Mouse (Mus musculus) heart, embryonic 11.5 days (tissue): Measurements from ENCODE around the gene Slc35e3. TPM values are rescaled to one million over a fixed set of nuclear protein-coding genes. Genes with fewer than 3 reads are reported as not detected.

Experiments
- ATAC-seq: fragments of 200-750 bp; cut with Nextera tagmentation; replicated peaks from 2 replicates; pipeline ENCODE4 v1.8.0; 2017; ENCODE audit warnings: moderate library complexity; ENCODE audit not compliant: insufficient number of reproducible peaks, low FRiP score, low TSS enrichment
- H3K27ac ChIP-seq: fragments of 300-500 bp; sonication (generic); 2 replicates; pipeline ENCODE4 v1.5.1; 2014; ENCODE audit warnings: mild to moderate bottlenecking, low read depth, low read length
- H3K27me3 ChIP-seq: fragments of 300-500 bp; sonication (generic); 2 replicates; pipeline ENCODE4 v1.6.1; 2014; ENCODE audit warnings: mild to moderate bottlenecking, low read length, mixed read lengths; ENCODE audit not compliant: control insufficient read depth, insufficient read depth
- H3K36me3 ChIP-seq: fragments of 300-500 bp; sonication (generic); 2 replicates; pipeline ENCODE4 v1.6.1; 2014; ENCODE audit warnings: mild to moderate bottlenecking, low read length, moderate library complexity, mixed read lengths; ENCODE audit not compliant: control insufficient read depth, insufficient read depth
- H3K4me1 ChIP-seq: fragments of 300-500 bp; sonication (generic); 2 replicates; pipeline ENCODE4 v1.6.1; 2014; ENCODE audit warnings: low read length; ENCODE audit not compliant: control insufficient read depth, insufficient read depth
- H3K4me2 ChIP-seq: fragments of 300-500 bp; sonication (generic); 2 replicates; pipeline ENCODE4 v1.6.1; 2014; ENCODE audit warnings: mild to moderate bottlenecking, moderate library complexity
- H3K4me3 ChIP-seq: fragments of 300-500 bp; sonication (generic); 2 replicates; pipeline ENCODE4 v1.5.1; 2014; ENCODE audit warnings: low read depth, low read length
- H3K9ac ChIP-seq: fragments of 300-500 bp; sonication (generic); 2 replicates; pipeline ENCODE4 v1.6.1; 2014; ENCODE audit warnings: mild to moderate bottlenecking, low read depth, low read length, moderate library complexity
- H3K9me3 ChIP-seq: fragments of 300-500 bp; sonication (generic); replicated peaks from 2 replicates; pipeline ENCODE4 v1.6.1; 2016; ENCODE audit warnings: low read length; ENCODE audit not compliant: control insufficient read depth
- WGBS: fragments of 180-500 bp; shearing (Covaris S2); extraction: QIAGEN DNeasy Blood & Tissue Kit; methylation state at CpG from one replicate; pipeline ENCODE4 v1.1.7; 2014; ENCODE audit not compliant: insufficient replicate concordance; 5-methylcytosine and 5-hydroxymethylcytosine counted together
- polyA plus RNA-seq: library from polyadenylated mRNA; unstranded; fragments of >200 nt; fragmentation: Nextera tagmentation; extraction: Ambion mirVana; gene quantifications from 2 replicates; pipeline ENCODE4 v1.2.1, GENCODE M21; 2014

Slc35e3 gene
- polyA plus RNA-seq, 1 experiment from 2014 or later, result 6.9 TPM

DNA sequence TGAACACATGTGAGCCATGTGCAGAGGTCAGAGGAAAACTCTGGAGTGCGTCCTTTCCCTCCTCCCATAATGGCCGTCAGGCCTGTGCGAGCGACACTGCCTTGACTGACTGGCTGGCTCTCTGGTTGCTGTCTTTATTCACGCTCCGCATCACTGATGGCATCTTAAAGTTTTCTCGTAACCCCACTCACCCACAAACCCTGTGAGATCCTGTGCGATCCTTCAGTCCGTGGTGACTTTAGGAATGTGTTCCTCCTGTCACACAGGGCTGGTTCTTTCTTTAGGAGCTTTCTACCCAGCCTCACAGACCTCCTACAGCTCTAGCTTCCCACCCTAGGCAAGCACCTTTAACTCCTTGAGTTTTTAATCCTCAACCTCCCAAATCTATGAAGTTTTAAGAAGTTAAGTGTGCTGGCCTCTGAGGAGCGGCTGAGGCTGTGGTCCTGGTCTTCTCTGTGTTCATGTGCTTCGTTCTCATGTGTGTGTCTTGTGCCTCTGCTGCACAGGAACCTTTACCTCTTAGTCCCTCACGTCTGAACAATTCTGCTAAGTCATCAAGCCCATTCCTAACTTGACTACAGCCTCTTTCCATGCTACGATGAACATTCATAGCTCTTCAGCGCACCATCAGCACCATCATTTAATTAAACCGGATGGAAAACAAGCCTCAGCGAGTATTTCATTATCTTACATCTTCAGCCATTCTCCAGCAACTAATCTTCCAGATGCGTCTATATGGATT is 26.4 kb upstream of the Slc35e3 start:
- Histone ChIP-seq H3K4me2 (no peak overlapping the region), H3K36me3 (peaks cover 34% of the 10 kb centered on the region), H3K27ac (no peak overlapping the region), H3K27me3 (no peaks in the 10 kb centered on the region), H3K4me3 (no peak overlapping the region), H3K9ac (no peak overlapping the region), H3K4me1 (no peaks in the 10 kb centered on the region), H3K9me3 (no peaks in the 10 kb centered on the region)
- 94% methylated on average over 17 of the region's 17 CpGs for WGBS
- ATAC-seq, result no peak

DNA sequence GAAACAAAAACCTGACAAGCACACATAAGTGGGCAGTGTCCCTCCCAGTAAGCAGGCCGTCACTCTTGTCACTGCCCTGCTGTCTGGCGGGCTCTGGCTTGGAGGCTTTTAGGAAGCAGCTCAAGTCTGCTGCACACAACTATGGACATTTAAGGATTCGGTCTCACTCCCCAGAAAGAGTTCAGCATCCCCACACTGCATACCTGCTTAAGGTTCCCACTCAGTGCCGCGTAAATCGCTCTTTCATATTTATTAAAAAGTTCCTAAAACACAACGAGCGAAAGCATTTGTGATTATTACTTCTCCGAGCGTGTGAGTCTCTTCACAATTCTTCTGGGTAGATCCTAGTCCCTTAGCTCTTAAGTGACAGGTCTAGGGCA is 25.0 kb upstream of the Slc35e3 start:
- Histone ChIP-seq H3K36me3 (peaks cover 28% of the 10 kb centered on the region), H3K4me2 (no peak overlapping the region), H3K9me3 (no peaks in the 10 kb centered on the region), H3K27me3 (no peaks in the 10 kb centered on the region), H3K4me1 (no peaks in the 10 kb centered on the region), H3K27ac (no peak overlapping the region), H3K4me3 (no peak overlapping the region), H3K9ac (no peak overlapping the region)
- ATAC-seq, result no peak
- WGBS, result 94% methylated on average over 10 of the region's 10 CpGs

DNA sequence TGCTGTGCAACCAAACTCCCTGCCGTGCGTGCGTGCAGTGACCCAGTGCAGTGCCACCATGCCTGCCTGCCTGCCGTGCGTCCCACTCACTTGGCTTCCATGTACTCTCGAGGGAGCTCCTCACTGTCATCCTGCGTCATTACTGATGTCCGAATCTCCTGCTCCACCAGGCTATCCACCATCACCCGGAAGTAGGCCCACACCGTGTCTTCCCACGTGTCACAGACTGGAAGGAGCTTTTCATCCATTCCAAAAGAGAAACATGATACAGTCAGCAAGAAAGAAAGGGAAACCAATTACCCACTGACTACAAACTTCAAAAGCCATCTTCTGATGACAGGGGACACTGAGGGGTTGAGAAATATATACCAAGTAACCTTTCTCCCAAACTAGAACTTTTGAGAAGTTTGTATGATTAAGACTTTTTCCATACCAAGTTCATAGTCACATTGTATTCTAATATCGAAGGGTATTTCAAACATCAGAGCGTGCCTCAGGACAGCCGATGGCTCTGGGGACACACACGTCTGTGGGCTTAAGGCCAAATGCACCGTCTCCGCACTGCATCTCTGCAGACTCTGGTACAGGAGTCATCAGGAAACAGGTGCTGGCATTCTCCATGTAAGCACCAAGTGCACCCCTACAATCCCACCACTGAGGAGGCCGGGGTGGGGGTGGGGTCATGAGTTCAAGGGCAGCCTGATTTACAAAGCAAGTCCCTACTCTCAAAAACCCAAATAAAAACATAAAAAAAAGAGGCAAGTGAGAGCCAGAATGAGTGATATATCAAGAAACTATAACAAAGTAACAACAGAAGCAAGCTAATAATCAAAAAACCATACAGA is 24.3 kb upstream of the Slc35e3 start:
- Histone ChIP-seq H3K9me3 (no peaks in the 10 kb centered on the region), H3K36me3 (peaks cover 27% of the 10 kb centered on the region), H3K4me3 (no peak overlapping the region), H3K27ac (no peak overlapping the region), H3K4me1 (no peaks in the 10 kb centered on the region), H3K27me3 (no peaks in the 10 kb centered on the region), H3K9ac (no peak overlapping the region), H3K4me2 (no peak overlapping the region)
- WGBS, result 93% methylated on average over 18 of the region's 18 CpGs
- ATAC-seq, result no peak

DNA sequence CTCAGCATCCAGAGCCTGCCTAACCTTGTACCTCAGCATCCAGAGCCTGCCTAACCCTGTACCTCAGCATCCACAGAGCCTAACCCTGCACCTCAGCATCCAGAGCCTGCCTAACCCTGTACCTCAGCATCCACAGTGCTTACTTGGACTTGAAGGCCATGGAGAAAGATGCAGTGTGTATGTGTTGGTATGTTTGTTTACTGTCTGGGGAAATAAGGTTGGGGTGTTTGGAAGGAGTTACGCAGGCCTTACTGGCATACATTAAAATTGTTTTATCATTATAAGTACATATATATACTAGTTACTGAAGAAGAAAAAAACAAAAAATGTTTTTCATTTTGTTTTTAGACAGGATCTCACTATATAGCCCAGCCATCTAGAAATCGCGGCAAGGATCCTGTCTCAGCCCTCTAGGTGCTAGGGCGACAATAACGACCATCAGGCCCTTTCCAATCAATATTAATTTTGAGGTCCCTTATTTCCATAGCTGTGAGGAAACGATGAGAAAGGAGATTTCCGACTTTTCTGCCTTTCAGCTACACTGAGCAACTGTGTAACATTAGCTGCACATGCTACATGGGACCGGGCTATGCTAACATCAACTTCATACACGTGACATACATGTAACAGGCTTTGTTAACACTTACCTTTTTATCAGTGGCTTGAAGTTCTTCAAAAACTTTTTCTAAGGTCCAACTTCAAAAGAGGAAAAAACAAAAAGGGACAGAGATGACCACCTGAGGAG is 23.5 kb upstream of the Slc35e3 start:
- Histone ChIP-seq H3K4me1 (no peaks in the 10 kb centered on the region), H3K36me3 (peaks cover 31% of the 10 kb centered on the region), H3K4me2 (no peak overlapping the region), H3K9me3 (no peaks in the 10 kb centered on the region), H3K4me3 (no peak overlapping the region), H3K27ac (no peak overlapping the region), H3K9ac (no peak overlapping the region), H3K27me3 (no peaks in the 10 kb centered on the region)
- ATAC-seq, result no peak
- 91% methylated on average over 9 of the region's 9 CpGs for WGBS

DNA sequence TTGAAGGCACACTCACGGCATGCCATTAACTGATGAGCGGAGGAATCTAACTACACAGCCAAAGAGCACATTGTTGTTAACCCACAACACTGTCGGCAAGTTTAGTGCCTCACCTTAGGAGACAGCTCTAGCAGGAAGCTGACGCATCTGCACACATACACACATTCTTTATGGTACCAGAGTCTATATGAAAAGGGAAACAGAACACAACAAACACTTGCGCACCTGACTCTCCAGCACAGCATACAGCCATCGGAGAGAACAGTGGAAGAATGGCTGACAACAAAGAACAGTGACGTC is 21.9 kb upstream of the Slc35e3 start:
- no peak for ATAC-seq

DNA sequence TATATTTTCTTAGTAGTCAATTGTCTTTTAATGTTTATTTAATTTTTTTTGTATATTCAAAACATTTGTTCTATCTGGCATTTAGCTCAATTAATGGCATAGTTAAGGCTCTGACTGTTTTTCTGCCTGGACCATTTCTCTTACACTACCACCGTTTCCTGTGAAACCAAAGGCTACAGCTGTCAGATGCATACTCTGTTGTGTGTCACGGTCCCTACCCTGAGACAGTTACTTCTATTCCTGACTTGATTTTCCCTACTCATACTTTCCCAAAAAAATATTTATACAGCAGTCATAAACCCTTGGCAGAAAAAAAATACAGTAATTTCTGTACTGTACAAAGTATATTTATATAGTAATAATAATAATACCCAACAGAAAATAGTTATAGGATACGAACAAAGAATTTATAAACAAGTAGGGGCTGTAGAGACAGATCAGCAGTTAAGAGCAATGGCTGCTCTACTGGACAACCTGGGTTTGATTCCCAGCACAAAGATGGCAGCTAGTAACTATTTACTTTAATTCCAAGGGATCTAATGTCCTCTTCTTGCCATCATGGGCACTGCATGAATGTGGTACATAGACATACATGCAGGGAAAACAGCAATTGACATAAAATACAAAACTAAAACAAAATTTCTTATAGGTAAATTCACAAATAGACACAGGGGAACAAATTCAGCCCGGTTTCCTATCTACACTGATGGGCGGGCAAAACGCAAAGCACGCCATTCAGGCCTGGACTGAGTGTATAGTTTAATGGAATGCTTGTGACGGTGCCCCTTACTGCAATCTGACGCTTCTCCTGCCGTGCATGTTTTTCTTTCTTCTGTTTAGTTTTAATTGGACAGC is 21.3 kb upstream of the Slc35e3 start:
- Histone ChIP-seq H3K36me3 (peaks cover 37% of the 10 kb centered on the region), H3K27ac (no peak overlapping the region), H3K9me3 (no peaks in the 10 kb centered on the region), H3K4me1 (no peaks in the 10 kb centered on the region), H3K4me3 (no peak overlapping the region), H3K27me3 (no peaks in the 10 kb centered on the region), H3K9ac (no peak overlapping the region), H3K4me2 (no peak overlapping the region)
- no peak for ATAC-seq
- 89% methylated on average over 10 of the region's 10 CpGs for WGBS

More for the DNA sequence above, 21.9 kb upstream of the Slc35e3 start:
- WGBS, result 93% methylated on average over 7 of the region's 7 CpGs
- no peak overlapping the region for H3K9ac ChIP-seq
- no peak overlapping the region for H3K27ac ChIP-seq
- peaks cover 37% of the 10 kb centered on the region for H3K36me3 ChIP-seq
- H3K4me2 ChIP-seq, result no peak overlapping the region
- H3K9me3 ChIP-seq, result no peaks in the 10 kb centered on the region
- H3K4me3 ChIP-seq, result no peak overlapping the region
- H3K27me3 ChIP-seq, result no peaks in the 10 kb centered on the region
- H3K4me1 ChIP-seq, result no peaks in the 10 kb centered on the region

DNA sequence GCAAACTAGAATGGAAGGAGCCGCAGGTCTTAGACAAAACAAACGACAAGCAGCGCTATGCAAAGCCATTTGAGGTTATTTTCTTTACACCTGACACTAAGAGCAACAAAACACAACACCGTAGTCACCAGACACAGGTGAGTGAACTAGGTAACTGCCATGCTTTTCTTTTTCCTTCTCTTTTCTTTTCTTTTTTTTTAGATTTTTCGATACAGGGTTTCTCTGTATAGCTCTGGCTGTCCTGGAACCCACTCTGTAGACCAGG is 20.7 kb upstream of the Slc35e3 start:
- Histone ChIP-seq H3K36me3 (peaks cover 39% of the 10 kb centered on the region), H3K27ac (no peak overlapping the region), H3K4me1 (no peaks in the 10 kb centered on the region), H3K9me3 (no peaks in the 10 kb centered on the region), H3K9ac (no peak overlapping the region), H3K4me2 (no peak overlapping the region), H3K4me3 (no peak overlapping the region), H3K27me3 (no peaks in the 10 kb centered on the region)
- no peak for ATAC-seq
- WGBS, result 92% methylated on average over 5 of the region's 5 CpGs

DNA sequence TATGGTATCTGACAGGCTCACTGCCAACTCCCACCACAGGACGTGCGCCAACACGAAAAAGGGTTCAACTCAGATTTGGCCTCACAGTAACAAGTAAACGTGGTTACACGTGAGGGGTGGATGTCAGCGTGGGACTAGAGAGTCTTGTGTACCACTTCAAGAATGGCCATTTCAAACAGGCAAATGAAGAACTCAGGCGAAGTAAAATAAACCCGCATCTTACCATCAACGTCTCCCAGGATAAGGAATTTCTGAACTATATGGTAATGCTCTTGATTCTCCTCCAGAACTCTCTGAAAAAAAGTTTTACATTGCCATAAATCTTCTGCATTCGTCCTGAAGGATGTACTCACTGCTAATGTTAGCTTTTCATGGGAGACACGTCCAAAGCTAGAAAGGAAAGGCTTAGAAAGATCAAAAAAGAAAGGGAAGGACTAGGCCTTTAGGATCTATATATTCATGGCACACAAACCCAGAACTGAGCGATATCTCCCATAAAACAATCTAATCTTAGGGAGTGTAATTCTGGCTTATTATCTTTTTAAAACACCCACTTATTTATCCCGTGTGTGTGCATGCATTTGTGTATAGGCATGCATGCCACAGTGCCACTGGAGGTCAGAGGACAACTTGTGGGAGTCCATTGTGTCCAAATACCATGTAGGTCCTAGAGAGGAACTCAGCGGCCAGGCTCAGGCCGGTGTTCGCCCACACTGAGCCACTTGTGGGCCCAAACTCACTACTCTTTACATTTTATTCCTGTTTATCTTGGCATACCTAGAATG is 20.1 kb upstream of the Slc35e3 start:
- Histone ChIP-seq H3K4me2 (no peak overlapping the region), H3K4me1 (no peaks in the 10 kb centered on the region), H3K27me3 (no peaks in the 10 kb centered on the region), H3K36me3 (peaks cover 44% of the 10 kb centered on the region), H3K9ac (no peak overlapping the region), H3K4me3 (no peak overlapping the region), H3K27ac (no peak overlapping the region), H3K9me3 (no peaks in the 10 kb centered on the region)
- no peak for ATAC-seq
- WGBS, result 92% methylated on average over 16 of the region's 16 CpGs
